Mouse (Mus musculus): ENCODE measurements around the gene Tmem63b. TPM values are rescaled to one million over a fixed set of nuclear protein-coding genes. Genes with fewer than 3 reads are reported as not detected.

Gene Tmem63b
- total and polyA plus RNA-seq, 3 experiments = 12.3 to 37.9 TPM; not detected in 1

GRCm38 (mm10) chr17:45628885-45629855 is 57.5 kb downstream of the Tmem63b start:
- Histone ChIP-seq H3K27me3 (ENCODE audit: control insufficient read depth in 1 of 2, insufficient read depth in 2 of 2, low read length in 2 of 2) (no peaks in the 10 kb centered on the region), H3K27ac (ENCODE audit: control insufficient read depth, low read depth, low read length) (0 out of 2 replicates have a peak overlapping the region, but pooled peaks have one; percentile 10), H3K79me2 (ENCODE audit: control insufficient read depth, insufficient read depth, low read length, poor library complexity) (no peaks in the 10 kb centered on the region), H3K4me1 (ENCODE audit: control insufficient read depth in 1 of 2, insufficient read depth in 2 of 2, low read length in 2 of 2) (peaks cover 2 to 29% of the 10 kb centered on the region in 2 experiments; a peak in 2 of 4 replicates), H3K36me3 (ENCODE audit: control insufficient read depth in 1 of 2, insufficient read depth in 2 of 2, low read length in 2 of 2) (peaks cover 0 to 12% of the 10 kb centered on the region in 2 experiments; a peak in 2 of 4 replicates), H3K9me3 (replicated peaks; ENCODE audit: insufficient read depth, low read length) (no peaks in the 10 kb centered on the region), H3K9ac (ENCODE audit: control insufficient read depth, low read depth, low read length, poor library complexity, severe bottlenecking) (peak overlapping the region; percentile 2; the same call in 1 of the 2 replicates), H3K4me3 (ENCODE audit: control insufficient read depth in 1 of 2, insufficient read depth in 1 of 2, low read depth in 2 of 2, low read length in 2 of 2) (peak overlapping the region; percentile 17 to 19; a peak in 3 of 4 replicates)
- TF ChIP-seq NELFE (IDR thresholded peaks at IDR 0.05; ENCODE audit: low read depth, low read length) (no peak), RAD21 (IDR thresholded peaks at IDR 0.05; ENCODE audit: low read depth, low read length) (no peak), SIN3A (IDR thresholded peaks at IDR 0.05; ENCODE audit: low read length) (peak; percentile 71), E2F4 (IDR thresholded peaks at IDR 0.05; ENCODE audit: borderline replicate concordance, low read depth, low read length) (no peak), ETS1 (IDR thresholded peaks at IDR 0.05; ENCODE audit: low read depth, low read length) (peak; percentile 77), MAX (IDR thresholded peaks at IDR 0.05; ENCODE audit: low read length) (no peak), TBP (IDR thresholded peaks at IDR 0.05; ENCODE audit: low read depth, low read length) (no peak), CHD1 (IDR thresholded peaks at IDR 0.05; ENCODE audit: low read depth, low read length) (no peak), MEF2A (IDR thresholded peaks at IDR 0.05; ENCODE audit: extremely low read depth, insufficient replicate concordance, low read depth, low read length, poor library complexity, severe bottlenecking) (no peak), SMC3 (IDR thresholded peaks at IDR 0.05; ENCODE audit: low read depth, low read length) (no peak), CTCF (IDR thresholded peaks at IDR 0.05 in 2 of 3, conservative IDR thresholded peaks at IDR 0.05 in 1 of 3; ENCODE audit: control insufficient read depth in 1 of 3, insufficient read depth in 1 of 3, low read depth in 2 of 3, low read length in 3 of 3, poor library complexity in 1 of 3, severe bottlenecking in 1 of 3) (no peak), RCOR1 (IDR thresholded peaks at IDR 0.05; ENCODE audit: low read depth, low read length) (peak; percentile 96), POLR2A (IDR thresholded peaks at IDR 0.05; ENCODE audit: control insufficient read depth in 1 of 2, insufficient read depth in 1 of 2, low read depth in 1 of 2, low read length in 2 of 2, poor library complexity in 1 of 2) (no peak), MXI1 (IDR thresholded peaks at IDR 0.05; ENCODE audit: low read depth, low read length) (0 out of 2 replicates have a peak, but pooled peaks have one; percentile 25), EP300 (IDR thresholded peaks at IDR 0.05; ENCODE audit: low read depth in 1 of 2, low read length in 2 of 2) (peak; percentile 77 to 86), POLR2AphosphoS5 (IDR thresholded peaks at IDR 0.05; ENCODE audit: borderline replicate concordance, low read depth, low read length) (no peak), ZKSCAN1 (IDR thresholded peaks at IDR 0.05; ENCODE audit: low read depth, low read length) (no peak), ZC3H11A (IDR thresholded peaks at IDR 0.05; ENCODE audit: low read depth, low read length) (no peak), TAL1 (IDR thresholded peaks at IDR 0.05; ENCODE audit: low read length) (no peak), HCFC1 (IDR thresholded peaks at IDR 0.05; ENCODE audit: low read depth, low read length) (peak; percentile 40; the same call in 1 of the 2 replicates), KAT2A (conservative IDR thresholded peaks at IDR 0.05; ENCODE audit: low read depth, low read length) (no peak), CHD2 (IDR thresholded peaks at IDR 0.05; ENCODE audit: low read length) (no peak), GATA1 (IDR thresholded peaks at IDR 0.05; ENCODE audit: low read depth, low read length) (peak; percentile 95), NRF1 (IDR thresholded peaks at IDR 0.05; ENCODE audit: insufficient read depth, low read depth, low read length, poor library complexity, severe bottlenecking) (no peak), USF2 (IDR thresholded peaks at IDR 0.05; ENCODE audit: borderline replicate concordance in 1 of 2, insufficient read depth in 1 of 2, low read depth in 1 of 2, low read length in 2 of 2) (no peak), BHLHE40 (IDR thresholded peaks at IDR 0.05; ENCODE audit: borderline replicate concordance, low read depth, low read length) (peak; percentile 96), ZMIZ1 (IDR thresholded peaks at IDR 0.05; ENCODE audit: low read depth, low read length) (no peak), ELF1 (IDR thresholded peaks at IDR 0.05; ENCODE audit: low read depth, low read length) (peak; percentile 50; the same call in 1 of the 2 replicates), GABPA (IDR thresholded peaks at IDR 0.05; ENCODE audit: low read depth, low read length) (no peak), UBTF (IDR thresholded peaks at IDR 0.05; ENCODE audit: borderline replicate concordance, insufficient read depth, low read depth, low read length) (no peak), USF1 (IDR thresholded peaks at IDR 0.05; ENCODE audit: low read depth, low read length) (0 out of 2 replicates have a peak, but pooled peaks have one; percentile 6), TCF12 (IDR thresholded peaks at IDR 0.05; ENCODE audit: low read depth, low read length) (0 out of 2 replicates have a peak, but pooled peaks have one; percentile 32), MYB (IDR thresholded peaks at IDR 0.05; ENCODE audit: low read depth, low read length) (no peak)
- peak; percentile 61 for DNase-seq (ENCODE audit: low read depth, low spot score)
